Mouse (Mus musculus): ENCODE measurements at regions not wholly inside any gene's neighbourhood (a gene's known extent, or its start where the extent isn't known, plus 50 kb on each side); places are given as distances from the start of the nearest gene placed in this dataset.

- ChIA-PET POLR2A (interaction anchor here in 3 of 4 experiments (1.0 to 2.2 kb wide), 10 partner anchors 14 to 292 kb away, joined by 3 to 16 read pairs (median 6); partner anchors contain the start of gene Hes1 (in 2 of the 3)), CTCF (interaction anchor here in 1 of 4 experiments (0.6 kb wide), 1 partner anchor 13 kb away, joined by 4 read pairs; no protein-coding TSS in a partner anchor)
These were observed 193.9 kb downstream of the Opa1 start for GRCm38 (mm10) chr16:29773056-29773455.

GRCm38 (mm10) chr16:29774949-29775348 is 195.8 kb downstream of the Opa1 start:
- CTCF ChIA-PET: interaction anchor here in 2 of 4 experiments (0.6 to 1.2 kb wide), 3 partner anchors 46 to 646 kb away, joined by 4 to 6 read pairs (median 6); no protein-coding TSS in a partner anchor

GRCm38 (mm10) chr16:29775879-29776278 is 196.7 kb downstream of the Opa1 start:
- CTCF ChIA-PET: interaction anchor here in 3 of 4 experiments (0.6 to 1.2 kb wide), 4 partner anchors 12 to 599 kb away, joined by 5 to 9 read pairs (median 6); no protein-coding TSS in a partner anchor
- POLR2A ChIA-PET: interaction anchor here in 3 of 4 experiments (0.6 to 1.8 kb wide), 13 partner anchors 11 to 432 kb away, joined by 3 to 6 read pairs (median 4); no protein-coding TSS in a partner anchor

More at GRCm38 (mm10) chr16:29774949-29775348, 195.8 kb downstream of the Opa1 start:
- POLR2A ChIA-PET: interaction anchor here in 3 of 4 experiments (0.6 to 1.8 kb wide), 27 partner anchors 8 to 502 kb away, joined by 3 to 8 read pairs (median 4); no protein-coding TSS in a partner anchor

- POLR2A ChIA-PET: interaction anchor here in 3 of 4 experiments (0.6 to 1.1 kb wide), 4 partner anchors 11 to 119 kb away, joined by 3 to 4 read pairs (median 3); no protein-coding TSS in a partner anchor
- CTCF ChIA-PET: interaction anchor here in 2 of 4 experiments (0.5 to 0.9 kb wide), 2 partner anchors 449 to 480 kb away, joined by 3 to 10 read pairs; no protein-coding TSS in a partner anchor
These were observed 203.3 kb downstream of the Opa1 start for GRCm38 (mm10) chr16:29782441-29782840.

- POLR2A ChIA-PET: interaction anchor here in 2 of 4 experiments (0.5 to 1.6 kb wide), 5 partner anchors 10 to 282 kb away, joined by 4 to 5 read pairs (median 4); no protein-coding TSS in a partner anchor
- CTCF ChIA-PET: interaction anchor here (0.6 to 1.2 kb wide), 10 partner anchors 16 to 428 kb away, joined by 3 to 4 read pairs (median 3); no protein-coding TSS in a partner anchor
These were observed 206.0 kb downstream of the Opa1 start for GRCm38 (mm10) chr16:29785114-29785513.

GRCm38 (mm10) chr16:29786540-29786939 is 207.4 kb downstream of the Opa1 start:
- ChIA-PET POLR2A (interaction anchor here in 2 of 4 experiments (0.5 to 1.9 kb wide), 6 partner anchors 11 to 1371 kb away, joined by 4 to 6 read pairs (median 4); no protein-coding TSS in a partner anchor), CTCF (no interaction called here)

GRCm38 (mm10) chr16:29787633-29788511 is 208.7 kb downstream of the Opa1 start:
- ChIA-PET POLR2A (interaction anchor here in 3 of 4 experiments (0.6 to 2.2 kb wide), 9 partner anchors 8 to 443 kb away, joined by 3 to 7 read pairs (median 4); no protein-coding TSS in a partner anchor), CTCF (interaction anchor here in 1 of 4 experiments (0.6 kb wide), 1 partner anchor 315 kb away, joined by 11 read pairs; no protein-coding TSS in a partner anchor)

- ChIA-PET CTCF (interaction anchor here in 1 of 4 experiments (0.6 kb wide), 1 partner anchor 111 kb away, joined by 3 read pairs; no protein-coding TSS in a partner anchor), POLR2A (interaction anchor here in 1 of 4 experiments (0.6 to 2.2 kb wide), 2 partner anchors 10 to 15 kb away, joined by 4 to 5 read pairs; no protein-coding TSS in a partner anchor)
These were observed 210.9 kb downstream of the Opa1 start for GRCm38 (mm10) chr16:29790064-29790463.

- ChIA-PET CTCF (interaction anchor here in 3 of 4 experiments (0.6 to 0.7 kb wide), 3 partner anchors 65 to 436 kb away, joined by 3 read pairs; no protein-coding TSS in a partner anchor), POLR2A (interaction anchor here in 2 of 4 experiments (1.1 to 1.5 kb wide), 2 partner anchors 15 to 24 kb away, joined by 4 to 8 read pairs; no protein-coding TSS in a partner anchor)
These were observed 220.1 kb downstream of the Opa1 start for GRCm38 (mm10) chr16:29799250-29799649.

- ChIA-PET CTCF (interaction anchor here in 2 of 4 experiments (0.5 to 0.6 kb wide), 3 partner anchors 66 to 269 kb away, joined by 3 to 5 read pairs (median 3); no protein-coding TSS in a partner anchor), POLR2A (interaction anchor here in 3 of 4 experiments (0.9 to 1.5 kb wide), 7 partner anchors 15 to 263 kb away, joined by 3 to 8 read pairs (median 4); no protein-coding TSS in a partner anchor)
These were observed 220.8 kb downstream of the Opa1 start for GRCm38 (mm10) chr16:29799893-29800292.

- ChIA-PET CTCF (interaction anchor here in 2 of 4 experiments (0.5 to 0.6 kb wide), 2 partner anchors 109 to 269 kb away, joined by 3 to 5 read pairs; no protein-coding TSS in a partner anchor), POLR2A (interaction anchor here in 2 of 4 experiments (0.5 to 2.2 kb wide), 9 partner anchors 14 to 407 kb away, joined by 3 to 5 read pairs (median 3); no protein-coding TSS in a partner anchor)
These were observed 221.3 kb downstream of the Opa1 start for GRCm38 (mm10) chr16:29800457-29800856.

GRCm38 (mm10) chr16:29802085-29802484 is 223.0 kb downstream of the Opa1 start:
- ChIA-PET CTCF (interaction anchor here in 2 of 4 experiments (0.6 to 0.7 kb wide), 2 partner anchors 67 to 520 kb away, joined by 3 to 8 read pairs; no protein-coding TSS in a partner anchor), POLR2A (interaction anchor here in 3 of 4 experiments (0.5 to 2.2 kb wide), 5 partner anchors 30 to 183 kb away, joined by 3 to 6 read pairs (median 4); no protein-coding TSS in a partner anchor)

- ChIA-PET POLR2A (interaction anchor here in 3 of 4 experiments (0.5 to 2.2 kb wide), 3 partner anchors 30 to 183 kb away, joined by 4 to 6 read pairs (median 4); no protein-coding TSS in a partner anchor), CTCF (interaction anchor here in 2 of 4 experiments (0.6 to 0.7 kb wide), 2 partner anchors 68 to 519 kb away, joined by 3 to 8 read pairs; no protein-coding TSS in a partner anchor)
These were observed 223.5 kb downstream of the Opa1 start for GRCm38 (mm10) chr16:29802603-29803002.

- POLR2A ChIA-PET: interaction anchor here in 3 of 4 experiments (0.9 to 1.1 kb wide), 3 partner anchors 20 to 664 kb away, joined by 4 read pairs; no protein-coding TSS in a partner anchor
- CTCF ChIA-PET: no interaction called here
These were observed 228.7 kb downstream of the Opa1 start for GRCm38 (mm10) chr16:29807859-29808258.

- POLR2A ChIA-PET: interaction anchor here in 1 of 4 experiments (1.1 kb wide), 1 partner anchor 21 kb away, joined by 4 read pairs; no protein-coding TSS in a partner anchor
- CTCF ChIA-PET: interaction anchor here in 1 of 4 experiments (0.6 kb wide), 1 partner anchor 257 kb away, joined by 4 read pairs; no protein-coding TSS in a partner anchor
These were observed 229.7 kb downstream of the Opa1 start for GRCm38 (mm10) chr16:29808851-29809250.

GRCm38 (mm10) chr16:29813411-29814038 is 234.4 kb downstream of the Opa1 start:
- CTCF ChIA-PET: interaction anchor here in 2 of 4 experiments (0.5 to 0.9 kb wide), 6 partner anchors 28 to 718 kb away, joined by 3 to 4 read pairs (median 3); no protein-coding TSS in a partner anchor
- POLR2A ChIA-PET: interaction anchor here in 3 of 4 experiments (0.6 to 3.3 kb wide), 12 partner anchors 9 to 394 kb away, joined by 3 to 14 read pairs (median 3); partner anchors contain the start of gene Hes1 (in 1 of the 3)

GRCm38 (mm10) chr16:29814039-29814438 is 234.9 kb downstream of the Opa1 start:
- POLR2A ChIA-PET: interaction anchor here in 3 of 4 experiments (0.5 to 3.3 kb wide), 16 partner anchors 9 to 255 kb away, joined by 3 to 14 read pairs (median 3); partner anchors contain the start of gene Hes1 (in 2 of the 3)
- CTCF ChIA-PET: interaction anchor here in 2 of 4 experiments (0.5 to 0.9 kb wide), 5 partner anchors 29 to 374 kb away, joined by 3 to 4 read pairs (median 3); no protein-coding TSS in a partner anchor
